Mouse (Mus musculus) kidney, embryonic 16.5 days (tissue): ENCODE results near the gene Itpr2. TPM values are rescaled to one million over a fixed set of nuclear protein-coding genes. Genes with fewer than 3 reads are reported as not detected.

ENCODE experiments used
- ATAC-seq: fragments of 200-750 bp; cut with Nextera tagmentation; 2 replicates; pipeline ENCODE4 v1.8.0; 2017; ENCODE audit warnings: moderate TSS enrichment; ENCODE audit not compliant: low FRiP score, low TSS enrichment
- H3K27ac ChIP-seq: fragments of 300-500 bp; sonication (generic); 2 replicates; pipeline ENCODE4 v1.5.1; 2014; ENCODE audit warnings: low read length
- H3K27me3 ChIP-seq: fragments of 300-500 bp; sonication (generic); 2 replicates; pipeline ENCODE4 v1.6.1; 2014; ENCODE audit warnings: low read length, control low read depth, mixed read lengths; ENCODE audit not compliant: insufficient read depth
- H3K36me3 ChIP-seq: fragments of 300-500 bp; sonication (generic); 2 replicates; pipeline ENCODE4 v1.6.1; 2014; ENCODE audit warnings: low read length, control low read depth, mixed read lengths; ENCODE audit not compliant: insufficient read depth
- H3K4me1 ChIP-seq: fragments of 300-500 bp; sonication (generic); 2 replicates; pipeline ENCODE4 v1.6.1; 2014; ENCODE audit warnings: low read length, control low read depth, mixed read lengths; ENCODE audit not compliant: insufficient read depth
- H3K4me2 ChIP-seq: fragments of 300-500 bp; sonication (generic); replicated peaks from 2 replicates; pipeline ENCODE4 v1.6.1; 2014; ENCODE audit warnings: low read depth, low read length
- H3K4me3 ChIP-seq: fragments of 300-500 bp; sonication (generic); 2 replicates; pipeline ENCODE4 v1.5.1; 2014; ENCODE audit warnings: mild to moderate bottlenecking, low read length
- H3K9ac ChIP-seq: fragments of 300-500 bp; sonication (generic); replicated peaks from 2 replicates; pipeline ENCODE4 v1.6.1; 2014; ENCODE audit warnings: low read length
- H3K9me3 ChIP-seq: fragments of 300-500 bp; sonication (generic); 2 replicates; pipeline ENCODE4 v1.6.1; 2016; ENCODE audit warnings: low read length, control low read depth
- WGBS: fragments of 180-500 bp; shearing (Covaris S2); extraction: QIAGEN DNeasy Blood & Tissue Kit; methylation state at CpG from one replicate; pipeline ENCODE4 v1.1.7; 2014; 5-methylcytosine and 5-hydroxymethylcytosine counted together
- polyA plus RNA-seq: library from polyadenylated mRNA; unstranded; fragments of >200 nt; fragmentation: Nextera tagmentation; extraction: Ambion mirVana; gene quantifications from 2 replicates; pipeline ENCODE4 v1.2.1, GENCODE M21; 2015

Itpr2 gene
- polyA plus RNA-seq, 1 experiment from 2014 or later: 14.0 TPM

DNA sequence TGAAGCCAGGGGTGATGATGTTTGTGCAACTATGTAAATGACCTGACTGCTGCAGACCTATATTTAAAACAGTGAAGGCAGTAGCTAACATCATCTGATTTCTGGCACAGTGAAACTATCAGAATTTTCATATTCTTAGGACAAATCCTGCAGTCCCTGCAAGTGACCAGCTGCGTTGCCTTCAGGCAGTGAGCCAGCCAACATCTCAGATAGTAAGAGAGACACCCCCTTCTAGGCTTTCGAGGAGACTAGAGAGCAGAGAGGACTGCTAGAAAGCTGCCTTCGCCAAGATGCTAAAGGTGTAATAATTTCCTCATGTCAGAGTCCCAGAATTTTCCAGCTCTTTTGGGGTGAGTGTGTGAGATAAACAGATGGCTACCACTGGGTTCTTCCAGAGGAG lies 388.0 kb downstream of the Itpr2 start:
- no peaks in the 10 kb centered on the region for H3K27me3 ChIP-seq
- H3K4me3 ChIP-seq: no peak overlapping the region
- H3K9me3 ChIP-seq: no peaks in the 10 kb centered on the region
- H3K36me3 ChIP-seq: no peaks in the 10 kb centered on the region
- no peak overlapping the region for H3K4me2 ChIP-seq
- H3K4me1 ChIP-seq: peaks cover 5% of the 10 kb centered on the region
- ATAC-seq: no peak
- no peak overlapping the region for H3K27ac ChIP-seq
- WGBS: 67% methylated on average over 3 of the region's 3 CpGs
- no peak overlapping the region for H3K9ac ChIP-seq

DNA sequence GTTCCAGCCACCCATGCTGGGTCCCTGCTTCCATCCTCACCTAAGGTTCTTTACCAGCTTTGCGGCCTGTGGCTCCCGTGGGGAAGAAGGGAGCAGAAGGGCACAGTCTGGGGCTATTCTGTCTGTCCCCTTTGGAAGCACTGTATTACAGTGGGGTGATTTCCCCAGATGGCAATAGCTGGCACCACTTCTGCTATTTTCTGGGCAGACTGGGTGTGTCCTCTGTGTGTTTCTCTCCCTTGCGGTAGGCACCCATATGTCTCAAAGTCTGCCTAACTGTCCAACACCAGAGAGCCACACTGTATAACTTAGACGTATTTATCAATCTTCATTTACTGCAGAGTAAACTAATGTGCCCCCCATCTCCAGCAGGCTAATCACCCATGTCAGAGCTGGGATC lies 388.9 kb downstream of the Itpr2 start:
- H3K27ac ChIP-seq: no peak overlapping the region
- H3K4me1 ChIP-seq: peaks cover 5% of the 10 kb centered on the region
- H3K9me3 ChIP-seq: no peaks in the 10 kb centered on the region
- 90% methylated on average over 4 of the region's 4 CpGs for WGBS
- no peak for ATAC-seq
- no peak overlapping the region for H3K9ac ChIP-seq
- no peaks in the 10 kb centered on the region for H3K36me3 ChIP-seq
- H3K4me2 ChIP-seq: no peak overlapping the region
- H3K27me3 ChIP-seq: no peaks in the 10 kb centered on the region
- no peak overlapping the region for H3K4me3 ChIP-seq

DNA sequence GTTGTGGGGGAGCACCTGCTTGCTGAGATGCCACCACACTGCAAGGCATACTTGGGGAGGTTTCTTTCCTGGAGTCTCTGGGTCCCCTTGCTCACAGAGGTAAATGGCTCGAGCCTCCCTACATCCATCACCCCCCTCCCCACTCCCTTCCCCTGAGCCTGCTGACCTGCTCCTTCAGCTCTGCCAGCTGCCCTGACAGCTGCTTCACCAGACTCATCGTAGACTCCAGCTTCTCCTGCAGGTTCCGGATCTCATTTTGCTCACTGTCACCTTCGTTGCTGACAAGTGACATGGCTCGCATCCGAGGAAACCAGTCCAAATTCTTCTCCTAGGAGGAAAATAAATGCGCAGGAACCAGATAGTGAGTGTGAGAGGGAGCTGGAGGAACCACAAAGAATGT lies 389.8 kb downstream of the Itpr2 start:
- ATAC-seq: no peak

DNA sequence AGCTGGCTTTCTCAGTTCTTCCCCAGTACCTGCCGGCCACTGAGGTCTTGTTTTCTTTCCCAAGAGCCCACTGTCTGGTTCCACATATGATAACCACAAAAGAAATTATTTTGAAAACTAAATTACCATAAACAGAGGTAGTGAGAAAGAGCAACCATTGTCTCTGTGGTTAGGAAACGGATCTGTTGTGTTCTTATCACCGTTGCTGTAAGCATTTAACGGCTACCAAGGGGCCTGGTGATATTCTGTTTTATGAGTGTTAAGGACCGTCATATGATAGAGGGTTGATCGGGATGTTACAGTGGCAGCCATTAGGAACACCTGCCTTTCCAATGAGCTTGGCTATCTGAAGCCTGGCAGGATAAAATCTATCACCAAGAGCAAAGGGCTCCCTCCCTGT lies 390.2 kb downstream of the Itpr2 start:
- ATAC-seq: no peak
- no peak overlapping the region for H3K9ac ChIP-seq
- peaks cover 5% of the 10 kb centered on the region for H3K4me1 ChIP-seq
- no peak overlapping the region for H3K27ac ChIP-seq
- no peak overlapping the region for H3K4me2 ChIP-seq
- WGBS: 63% methylated on average over 6 of the region's 6 CpGs
- H3K36me3 ChIP-seq: no peaks in the 10 kb centered on the region
- no peaks in the 10 kb centered on the region for H3K9me3 ChIP-seq
- H3K4me3 ChIP-seq: no peak overlapping the region
- no peaks in the 10 kb centered on the region for H3K27me3 ChIP-seq

More for the DNA sequence above, 389.8 kb downstream of the Itpr2 start:
- H3K9me3 ChIP-seq: no peaks in the 10 kb centered on the region
- peaks cover 5% of the 10 kb centered on the region for H3K4me1 ChIP-seq
- no peak overlapping the region for H3K27ac ChIP-seq
- H3K4me2 ChIP-seq: no peak overlapping the region
- no peaks in the 10 kb centered on the region for H3K27me3 ChIP-seq
- H3K9ac ChIP-seq: no peak overlapping the region
- H3K36me3 ChIP-seq: no peaks in the 10 kb centered on the region
- 68% methylated on average over 7 of the region's 7 CpGs for WGBS
- H3K4me3 ChIP-seq: no peak overlapping the region

DNA sequence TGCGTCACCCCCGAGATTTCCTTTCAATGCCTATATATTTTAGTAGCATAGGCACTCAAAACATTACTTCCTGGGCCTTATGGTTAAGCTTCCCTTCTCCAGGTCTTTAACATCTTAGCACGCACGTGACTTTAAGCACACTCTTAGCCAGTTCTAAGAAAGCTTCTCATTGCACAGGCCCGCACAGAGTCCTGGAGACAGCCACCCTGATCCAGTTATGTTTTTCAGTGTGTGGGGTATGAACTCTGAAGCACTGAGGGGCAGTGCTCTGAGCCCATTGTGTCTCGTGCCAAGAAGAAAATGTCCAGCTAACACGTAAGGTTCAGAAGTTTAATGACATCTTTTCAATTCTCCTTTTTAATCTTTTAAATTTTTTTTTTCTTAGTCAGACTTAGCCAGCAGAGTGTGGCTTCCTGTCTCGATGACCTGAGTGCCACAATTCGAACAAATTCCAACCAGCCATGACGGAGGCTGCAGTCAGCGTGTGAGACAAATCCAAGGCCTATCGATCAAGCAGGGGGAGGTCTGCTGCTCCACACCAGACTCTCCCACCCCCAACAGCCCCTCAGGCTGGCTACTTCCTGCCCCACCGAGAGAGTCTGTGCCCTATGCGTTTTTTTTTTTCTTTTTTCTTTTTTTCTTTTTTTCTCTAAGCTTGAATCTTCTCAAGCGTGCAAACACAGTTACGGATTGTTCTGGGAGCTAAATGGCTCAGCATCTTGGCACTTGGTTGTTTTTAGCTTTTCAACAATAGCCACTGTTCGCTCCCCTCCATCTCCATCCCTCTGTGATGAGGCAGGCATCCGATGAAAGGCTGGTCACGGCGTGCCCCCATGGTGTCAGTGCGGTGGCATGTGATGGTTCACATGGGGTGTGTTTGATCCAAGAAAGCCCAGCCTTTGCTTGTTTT lies 390.9 kb downstream of the Itpr2 start:
- no peak overlapping the region for H3K4me3 ChIP-seq

DNA sequence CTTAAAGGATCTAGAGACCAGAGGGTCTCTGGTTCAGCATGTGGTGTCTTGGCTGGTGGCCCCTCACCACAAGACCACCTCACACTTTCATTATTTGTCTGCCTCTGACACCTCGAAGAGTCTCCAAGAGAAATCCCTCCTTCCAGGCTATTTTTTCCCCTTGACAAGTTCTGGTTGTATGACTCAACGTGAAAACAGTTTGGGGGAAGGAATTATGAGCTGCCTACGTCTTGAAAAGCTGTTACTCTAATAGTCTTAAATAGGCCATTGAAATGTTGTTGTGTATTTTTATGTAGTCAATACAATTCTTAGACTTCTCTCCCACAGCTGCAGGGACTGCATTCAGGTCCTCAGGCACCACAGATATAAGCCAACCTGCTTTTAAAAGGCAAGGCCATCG lies 391.6 kb downstream of the Itpr2 start:
- WGBS: 66% methylated on average over 4 of the region's 4 CpGs
- no peak overlapping the region for H3K27ac ChIP-seq
- 0 out of 2 replicates have a peak, but pooled peaks cover 4% of the 10 kb centered on the region for H3K9me3 ChIP-seq
- H3K4me2 ChIP-seq: no peak overlapping the region
- ATAC-seq: no peak
- no peak overlapping the region for H3K9ac ChIP-seq
- H3K4me1 ChIP-seq: peaks cover 5% of the 10 kb centered on the region
- no peaks in the 10 kb centered on the region for H3K36me3 ChIP-seq
- H3K27me3 ChIP-seq: no peaks in the 10 kb centered on the region
- H3K4me3 ChIP-seq: no peak overlapping the region

More for the DNA sequence above, 390.9 kb downstream of the Itpr2 start:
- Histone ChIP-seq H3K27me3 (no peaks in the 10 kb centered on the region), H3K4me2 (no peak overlapping the region), H3K27ac (no peak overlapping the region), H3K4me1 (peaks cover 5% of the 10 kb centered on the region), H3K9me3 (no peaks in the 10 kb centered on the region), H3K9ac (no peak overlapping the region; the same call in 1 of the 2 replicates), H3K36me3 (no peaks in the 10 kb centered on the region)
- no peak for ATAC-seq
- 40% methylated on average over 21 of the region's 21 CpGs for WGBS

DNA sequence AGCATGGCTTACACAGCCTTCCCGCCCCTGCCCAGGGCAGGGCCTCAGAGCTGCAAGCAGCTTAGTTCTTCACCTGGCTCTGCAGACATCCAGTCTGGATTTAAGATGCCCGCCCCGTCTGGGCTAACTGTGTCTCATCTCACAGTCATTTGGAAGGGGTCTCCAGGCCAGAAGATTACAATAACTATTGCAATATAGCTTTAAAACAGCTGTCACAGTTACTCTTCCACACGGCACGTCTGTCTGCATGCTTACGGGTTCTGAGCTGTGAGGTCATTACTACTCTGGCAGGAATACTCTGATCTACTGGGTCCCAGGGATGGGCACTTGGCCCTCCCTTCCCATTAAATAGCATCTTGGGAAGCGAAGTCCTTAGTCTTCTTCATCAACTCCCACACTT lies 393.3 kb downstream of the Itpr2 start:
- Histone ChIP-seq H3K4me1 (peaks cover 5% of the 10 kb centered on the region), H3K27ac (no peak overlapping the region), H3K27me3 (no peaks in the 10 kb centered on the region), H3K4me3 (no peak overlapping the region), H3K9ac (no peak overlapping the region), H3K4me2 (no peak overlapping the region), H3K36me3 (no peaks in the 10 kb centered on the region), H3K9me3 (0 out of 2 replicates have a peak, but pooled peaks cover 4% of the 10 kb centered on the region)
- no peak for ATAC-seq
- 84% methylated on average over 7 of the region's 7 CpGs for WGBS

DNA sequence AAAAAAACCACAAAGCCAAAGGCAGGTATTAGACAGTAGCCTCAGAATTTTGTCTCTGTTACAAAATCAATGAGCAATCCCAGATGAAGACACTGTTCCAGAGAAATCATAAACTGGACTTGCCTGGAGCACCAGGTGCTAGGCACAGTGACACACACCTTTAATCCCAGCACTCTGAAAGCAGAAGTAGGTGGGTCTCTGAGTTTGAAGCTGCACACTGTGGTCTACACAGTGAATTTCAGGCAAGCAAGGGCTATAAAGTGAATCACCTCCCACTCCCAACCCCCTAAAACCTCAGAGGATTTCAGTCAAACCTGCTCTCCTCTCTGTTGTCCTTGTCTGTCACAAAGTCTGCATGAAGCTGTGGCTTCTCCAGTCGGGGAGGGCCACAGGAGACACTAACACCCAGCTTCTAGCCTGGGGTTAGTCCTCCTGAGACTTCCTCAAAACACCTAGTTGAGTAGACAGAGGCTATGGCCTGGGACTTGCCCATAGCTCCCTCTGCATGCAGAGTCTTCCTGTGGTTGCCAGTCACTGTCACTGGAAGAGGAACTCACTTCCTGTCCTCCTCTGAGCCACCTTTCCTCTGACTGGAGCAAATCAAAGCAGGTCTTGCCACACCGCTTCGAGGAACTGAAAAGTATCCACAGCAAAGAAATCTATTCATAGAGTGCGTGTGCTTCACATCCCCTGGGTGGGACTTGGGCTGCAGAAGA lies 394.7 kb downstream of the Itpr2 start:
- H3K27ac ChIP-seq: no peak overlapping the region

DNA sequence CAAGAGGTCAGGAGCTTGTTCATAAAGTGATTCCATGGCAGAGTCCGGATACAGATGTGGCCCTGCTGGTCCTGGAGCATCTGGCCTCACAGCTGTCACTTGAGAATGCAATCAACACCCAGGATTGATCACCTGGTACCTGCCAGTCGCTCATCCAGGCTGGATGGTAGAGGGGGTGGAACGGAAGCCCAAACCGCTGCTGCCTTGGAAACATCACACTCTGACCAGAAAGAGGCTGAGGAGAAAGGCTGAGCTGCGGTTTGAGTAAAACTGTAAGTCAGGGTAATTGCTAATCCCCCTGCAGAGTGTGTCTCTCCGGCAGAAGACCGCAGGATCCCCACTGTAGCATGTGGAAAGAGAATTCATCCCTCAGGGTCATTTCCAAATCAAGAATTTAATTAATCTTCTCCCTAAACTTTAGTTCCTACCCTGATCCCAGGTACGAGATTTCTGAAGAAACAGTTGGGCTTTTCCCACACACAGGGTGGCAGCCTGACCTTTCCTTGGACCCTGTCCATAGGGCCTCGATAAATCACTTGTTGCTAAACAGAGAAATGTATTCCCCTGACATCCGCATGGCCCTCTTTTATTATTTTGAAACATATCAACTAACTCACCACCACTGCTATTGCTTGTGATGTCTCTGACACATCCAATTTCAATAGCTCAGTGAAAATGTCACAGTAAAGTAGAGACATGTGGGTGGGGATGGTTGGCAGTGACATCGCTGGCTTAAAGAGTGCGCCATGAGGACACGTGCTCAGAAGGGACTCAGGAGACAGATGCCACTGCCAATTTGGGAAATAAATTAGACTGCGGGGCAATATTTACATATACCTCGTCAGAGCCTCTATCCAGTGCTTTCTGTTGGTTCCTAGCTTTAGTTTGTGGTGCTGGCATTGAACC lies 418.7 kb downstream of the Itpr2 start:
- WGBS: 67% methylated on average over 15 of the region's 15 CpGs
- ATAC-seq: no peak
- H3K36me3 ChIP-seq: no peaks in the 10 kb centered on the region

More for the DNA sequence above, 394.7 kb downstream of the Itpr2 start:
- Histone ChIP-seq H3K4me2 (no peak overlapping the region), H3K27me3 (no peaks in the 10 kb centered on the region), H3K9ac (no peak overlapping the region), H3K36me3 (no peaks in the 10 kb centered on the region), H3K9me3 (0 out of 2 replicates have a peak, but pooled peaks cover 4% of the 10 kb centered on the region), H3K4me1 (peaks cover 5% of the 10 kb centered on the region), H3K4me3 (no peak overlapping the region)
- no peak for ATAC-seq
- 77% methylated on average over 4 of the region's 4 CpGs for WGBS

More for the DNA sequence above, 418.7 kb downstream of the Itpr2 start:
- Histone ChIP-seq H3K27ac (no peak overlapping the region), H3K4me2 (no peak overlapping the region), H3K27me3 (no peaks in the 10 kb centered on the region), H3K9ac (no peak overlapping the region), H3K9me3 (0 out of 2 replicates have a peak, but pooled peaks cover 3% of the 10 kb centered on the region), H3K4me3 (no peak overlapping the region), H3K4me1 (no peaks in the 10 kb centered on the region)
